Mouse (Mus musculus) liver, postnatal 0 days (tissue): ENCODE measurements around the gene Creb3l2.

Experiments used
- CTCF ChIP-seq: sonication (generic); IDR thresholded peaks from 2 replicates; pipeline ENCODE4 v1.5.1; 2016; ENCODE audit warnings: antibody characterized with exemption, low read depth
- EP300 ChIP-seq: IDR thresholded peaks from 2 replicates; pipeline ENCODE4 v1.6.1; 2016; ENCODE audit warnings: antibody characterized with exemption, low read depth, mild to moderate bottlenecking

GRCm38 (mm10) chr6:37338055-37338454 is 103.9 kb downstream of the Creb3l2 start:
- TF ChIP-seq CTCF (no peak), EP300 (no peak)
